Mouse (Mus musculus) neural tube, embryonic 10.5 days (tissue): ENCODE measurements around the gene Pigu.

Experiments used
- DNase-seq: peaks from one replicate; pipeline ENCODE4 v3.0.0-alpha.2; 2017; ENCODE audit warnings: low spot score; ENCODE audit errors: extremely low spot score

Gene Pigu

GRCm38 (mm10) chr2:155236362-155236992 is 120.8 kb downstream of the Pigu start, which contains the start of gene Dynlrb1:
Gene Dynlrb1, plus strand, starts transcription at chr2:155236533.
- DNase-seq, result peak; percentile 98

- DNase-seq, result peak; percentile 34
Observed at GRCm38 (mm10) chr2:155235746-155236361, 121.4 kb downstream of the Pigu start.
